Mouse (Mus musculus) heart, embryonic 12.5 days (tissue): Measurements from ENCODE around the gene Smarca5. TPM values are rescaled to one million over a fixed set of nuclear protein-coding genes. Genes with fewer than 3 reads are reported as not detected.

Source experiments
- ATAC-seq: fragments of 200-750 bp; cut with Nextera tagmentation; 2 replicates; pipeline ENCODE4 v1.8.0; 2017; ENCODE audit warnings: moderate TSS enrichment, moderate library complexity; ENCODE audit not compliant: insufficient number of reproducible peaks, low FRiP score
- H3K27ac ChIP-seq: fragments of 300-500 bp; sonication (generic); 2 replicates; pipeline ENCODE4 v1.5.1; 2016; ENCODE audit warnings: mild to moderate bottlenecking, moderate library complexity; ENCODE audit not compliant: poor library complexity, severe bottlenecking
- H3K27me3 ChIP-seq: fragments of 300-500 bp; sonication (generic); replicated peaks from 2 replicates; pipeline ENCODE4 v1.6.1; 2016; ENCODE audit warnings: mild to moderate bottlenecking, moderate library complexity
- H3K36me3 ChIP-seq: fragments of 300-500 bp; sonication (generic); 2 replicates; pipeline ENCODE4 v1.6.1; 2016; ENCODE audit warnings: mild to moderate bottlenecking, moderate library complexity
- H3K4me1 ChIP-seq: fragments of 300-500 bp; sonication (generic); replicated peaks from 2 replicates; pipeline ENCODE4 v1.6.1; 2016; ENCODE audit warnings: mild to moderate bottlenecking
- H3K4me2 ChIP-seq: fragments of 300-500 bp; sonication (generic); 2 replicates; pipeline ENCODE4 v1.6.1; 2016; ENCODE audit warnings: mild to moderate bottlenecking, moderate library complexity
- H3K4me3 ChIP-seq: fragments of 300-500 bp; sonication (generic); 2 replicates; pipeline ENCODE4 v1.5.1; 2016; ENCODE audit warnings: mild to moderate bottlenecking
- H3K9ac ChIP-seq: fragments of 300-500 bp; sonication (generic); 2 replicates; pipeline ENCODE4 v1.6.1; 2016; ENCODE audit warnings: mild to moderate bottlenecking, moderate library complexity
- H3K9me3 ChIP-seq: fragments of 300-500 bp; sonication (generic); replicated peaks from 2 replicates; pipeline ENCODE4 v1.6.1; 2016; ENCODE audit warnings: mild to moderate bottlenecking, moderate library complexity
- WGBS: fragments of 180-500 bp; shearing (Covaris S2); methylation state at CpG from one replicate; pipeline ENCODE4 v1.1.7; 2016; 5-methylcytosine and 5-hydroxymethylcytosine counted together
- polyA plus RNA-seq: library from polyadenylated mRNA; unstranded; fragments of >200 nt; fragmentation: Nextera tagmentation; extraction: Ambion mirVana; gene quantifications from 2 replicates; pipeline ENCODE4 v1.2.1, GENCODE M21; 2016

Smarca5 gene
- polyA plus RNA-seq, 1 experiment from 2014 or later = 64.9 TPM

- Histone ChIP-seq H3K9me3 (no peaks in the 10 kb centered on the region), H3K27me3 (no peaks in the 10 kb centered on the region), H3K27ac (peak overlapping the region; percentile 100), H3K36me3 (peaks cover 11% of the 10 kb centered on the region), H3K4me1 (peaks cover 8% of the 10 kb centered on the region), H3K4me3 (peak overlapping the region; percentile 78), H3K4me2 (peak overlapping the region; percentile 71), H3K9ac (peak overlapping the region; percentile 77)
- ATAC-seq = peak; percentile 47; the same call in 1 of the 2 replicates
- 15% methylated on average over 14 of the region's 14 CpGs for WGBS
These were observed 635 bp upstream of the Smarca5 start for GRCm38 (mm10) chr8:80739932-80740331.

- peak overlapping the region; percentile 78 for H3K4me3 ChIP-seq
- peak; percentile 72 for ATAC-seq
- WGBS = under 1% methylated on average over 82 of the region's 84 CpGs
- peak overlapping the region; percentile 100 for H3K27ac ChIP-seq
- H3K9ac ChIP-seq = peak overlapping the region; percentile 85
- H3K9me3 ChIP-seq = no peaks in the 10 kb centered on the region
- H3K4me2 ChIP-seq = peak overlapping the region; percentile 96
- H3K4me1 ChIP-seq = peaks cover 8% of the 10 kb centered on the region
- no peaks in the 10 kb centered on the region for H3K27me3 ChIP-seq
- H3K36me3 ChIP-seq = peaks cover 20% of the 10 kb centered on the region
These were observed 726 bp downstream of the Smarca5 start for GRCm38 (mm10) chr8:80738388-80739154.

GRCm38 (mm10) chr8:80738046-80738387 lies 1.3 kb downstream of the Smarca5 start:
- H3K9ac ChIP-seq = peak overlapping the region; percentile 85
- no peaks in the 10 kb centered on the region for H3K9me3 ChIP-seq
- H3K27me3 ChIP-seq = no peaks in the 10 kb centered on the region
- WGBS = 1% methylated on average over 5 of the region's 5 CpGs
- peak overlapping the region; percentile 100 for H3K27ac ChIP-seq
- peak overlapping the region; percentile 96 for H3K4me2 ChIP-seq
- H3K36me3 ChIP-seq = peaks cover 22% of the 10 kb centered on the region
- ATAC-seq = no peak
- peaks cover 8% of the 10 kb centered on the region for H3K4me1 ChIP-seq
- H3K4me3 ChIP-seq = peak overlapping the region; percentile 78

- no peak overlapping the region for H3K4me3 ChIP-seq
- ATAC-seq = no peak
- no peaks in the 10 kb centered on the region for H3K9me3 ChIP-seq
- H3K36me3 ChIP-seq = peaks cover 51% of the 10 kb centered on the region
- H3K4me2 ChIP-seq = no peak overlapping the region
- 0 out of 2 replicates have a peak, but pooled peaks cover 3% of the 10 kb centered on the region for H3K4me1 ChIP-seq
- no peak overlapping the region for H3K9ac ChIP-seq
- H3K27ac ChIP-seq = no peak overlapping the region
- no peaks in the 10 kb centered on the region for H3K27me3 ChIP-seq
These were observed 7.0 kb downstream of the Smarca5 start for GRCm38 (mm10) chr8:80732326-80732725.

GRCm38 (mm10) chr8:80714461-80714860 lies 24.8 kb downstream of the Smarca5 start:
- Histone ChIP-seq H3K36me3 (peaks cover 58% of the 10 kb centered on the region), H3K27me3 (no peaks in the 10 kb centered on the region), H3K27ac (no peak overlapping the region), H3K4me1 (no peaks in the 10 kb centered on the region), H3K9me3 (peaks cover 4% of the 10 kb centered on the region; the same call in 1 of the 2 replicates), H3K4me2 (no peak overlapping the region), H3K4me3 (no peak overlapping the region), H3K9ac (no peak overlapping the region)
- ATAC-seq = no peak
- 91% methylated on average over 1 of the region's 1 CpGs for WGBS

GRCm38 (mm10) chr8:80710670-80711400 lies 28.5 kb downstream of the Smarca5 start:
- WGBS = 87% methylated on average over 4 of the region's 4 CpGs
- H3K4me3 ChIP-seq = no peak overlapping the region
- H3K9me3 ChIP-seq = peaks cover 4% of the 10 kb centered on the region; the same call in 1 of the 2 replicates
- no peaks in the 10 kb centered on the region for H3K27me3 ChIP-seq
- no peak overlapping the region for H3K27ac ChIP-seq
- no peak overlapping the region for H3K9ac ChIP-seq
- H3K4me1 ChIP-seq = no peaks in the 10 kb centered on the region
- H3K4me2 ChIP-seq = no peak overlapping the region
- ATAC-seq = no peak
- peaks cover 65% of the 10 kb centered on the region for H3K36me3 ChIP-seq

GRCm38 (mm10) chr8:80688141-80688540 lies 51.2 kb downstream of the Smarca5 start:
- Histone ChIP-seq H3K27me3 (peaks cover 5% of the 10 kb centered on the region; the same call in 1 of the 2 replicates), H3K27ac (no peak overlapping the region), H3K9me3 (no peaks in the 10 kb centered on the region), H3K4me3 (no peak overlapping the region), H3K9ac (no peak overlapping the region), H3K36me3 (no peaks in the 10 kb centered on the region), H3K4me1 (peaks cover 4% of the 10 kb centered on the region; the same call in 1 of the 2 replicates), H3K4me2 (no peak overlapping the region)
- ATAC-seq = no peak
- 29% methylated on average over 4 of the region's 4 CpGs for WGBS

- Histone ChIP-seq H3K9ac (no peak overlapping the region), H3K27me3 (peaks cover 5% of the 10 kb centered on the region; the same call in 1 of the 2 replicates), H3K36me3 (no peaks in the 10 kb centered on the region), H3K9me3 (no peaks in the 10 kb centered on the region), H3K4me2 (no peak overlapping the region), H3K4me1 (peaks cover 4% of the 10 kb centered on the region; the same call in 1 of the 2 replicates), H3K4me3 (no peak overlapping the region), H3K27ac (no peak overlapping the region)
- 46% methylated on average over 5 of the region's 5 CpGs for WGBS
- ATAC-seq = no peak
These were observed 55.5 kb downstream of the Smarca5 start for GRCm38 (mm10) chr8:80683756-80684335.

- H3K27me3 ChIP-seq = peaks cover 5% of the 10 kb centered on the region; the same call in 1 of the 2 replicates
- H3K27ac ChIP-seq = no peak overlapping the region
- no peaks in the 10 kb centered on the region for H3K36me3 ChIP-seq
- no peak overlapping the region for H3K9ac ChIP-seq
- 67% methylated on average over 5 of the region's 5 CpGs for WGBS
- H3K9me3 ChIP-seq = no peaks in the 10 kb centered on the region
- H3K4me1 ChIP-seq = peaks cover 4% of the 10 kb centered on the region; the same call in 1 of the 2 replicates
- no peak for ATAC-seq
- no peak overlapping the region for H3K4me3 ChIP-seq
- H3K4me2 ChIP-seq = no peak overlapping the region
These were observed 56.7 kb downstream of the Smarca5 start for GRCm38 (mm10) chr8:80682594-80682993.

- no peak overlapping the region for H3K9ac ChIP-seq
- H3K27me3 ChIP-seq = 0 out of 2 replicates have a peak, but pooled peaks cover 3% of the 10 kb centered on the region
- no peak for ATAC-seq
- H3K4me1 ChIP-seq = no peaks in the 10 kb centered on the region
- no peak overlapping the region for H3K4me2 ChIP-seq
- H3K9me3 ChIP-seq = no peaks in the 10 kb centered on the region
- H3K36me3 ChIP-seq = no peaks in the 10 kb centered on the region
- 63% methylated on average over 17 of the region's 17 CpGs for WGBS
- H3K4me3 ChIP-seq = no peak overlapping the region
- H3K27ac ChIP-seq = no peak overlapping the region
These were observed 69.9 kb downstream of the Smarca5 start for GRCm38 (mm10) chr8:80669277-80669901.
